Mouse (Mus musculus) hindbrain, postnatal 0 days (tissue): ENCODE measurements around the gene Cept1. TPM values are rescaled to one million over a fixed set of nuclear protein-coding genes. Genes with fewer than 3 reads are reported as not detected.

ENCODE experiments used
- ATAC-seq: fragments of 200-750 bp; cut with Nextera tagmentation; 2 replicates; pipeline ENCODE4 v1.8.0; 2017; ENCODE audit warnings: mild to moderate bottlenecking, moderate TSS enrichment, moderate library complexity
- DNase-seq: peaks from one replicate; pipeline ENCODE4 v3.0.0-alpha.2; 2015; ENCODE audit warnings: low spot score
- H3K27ac ChIP-seq: fragments of 300-500 bp; sonication (generic); 2 replicates; pipeline ENCODE4 v1.5.1; 2014; ENCODE audit warnings: mild to moderate bottlenecking
- H3K27me3 ChIP-seq: fragments of 300-500 bp; sonication (generic); 2 replicates; pipeline ENCODE4 v1.6.1; 2014; ENCODE audit warnings: low read length, mixed read lengths; ENCODE audit not compliant: insufficient read depth
- H3K36me3 ChIP-seq: fragments of 300-500 bp; sonication (generic); 2 replicates; pipeline ENCODE4 v1.6.1; 2014; ENCODE audit warnings: low read length, mixed read lengths; ENCODE audit not compliant: insufficient read depth
- H3K4me1 ChIP-seq: fragments of 300-500 bp; sonication (generic); 2 replicates; pipeline ENCODE4 v1.6.1; 2014; ENCODE audit warnings: antibody characterized with exemption, low read length, mixed read lengths; ENCODE audit not compliant: insufficient read depth
- H3K4me2 ChIP-seq: fragments of 300-500 bp; sonication (generic); 2 replicates; pipeline ENCODE4 v1.6.1; 2014; ENCODE audit warnings: low read depth, mild to moderate bottlenecking, low read length, moderate library complexity, mixed read lengths
- H3K4me3 ChIP-seq: fragments of 300-500 bp; sonication (generic); 2 replicates; pipeline ENCODE4 v1.5.1; 2014; ENCODE audit warnings: low read length
- H3K9ac ChIP-seq: fragments of 300-500 bp; sonication (generic); replicated peaks from 2 replicates; pipeline ENCODE4 v1.6.1; 2014; ENCODE audit warnings: mild to moderate bottlenecking, low read length, moderate library complexity, mixed read lengths
- H3K9me3 ChIP-seq: fragments of 300-500 bp; sonication (generic); 2 replicates; pipeline ENCODE4 v1.6.1; 2016; ENCODE audit warnings: low read length, mixed read lengths
- CTCF ChIP-seq: IDR thresholded peaks from 2 replicates; pipeline ENCODE4 v1.5.1; 2016; ENCODE audit warnings: antibody characterized with exemption, control low read depth, low read depth
- WGBS: fragments of 180-500 bp; shearing (Covaris S2); extraction: QIAGEN DNeasy Blood & Tissue Kit; methylation state at CpG from one replicate; pipeline ENCODE4 v1.1.7; 2014; 5-methylcytosine and 5-hydroxymethylcytosine counted together
- polyA plus RNA-seq: library from polyadenylated mRNA; unstranded; fragments of >200 nt; fragmentation: Nextera tagmentation; extraction: Ambion mirVana; gene quantifications from 2 replicates; pipeline ENCODE4 v1.2.1, GENCODE M21; 2015
- total RNA-seq: library from RNA; depleted of rRNA; stranded (reverse); fragments of >200 nt; gene quantifications from 2 replicates; pipeline ENCODE4 v1.2.3, GENCODE M21; 2014

Gene Cept1
- total and polyA plus RNA-seq, 2 experiments from 2014 or later: 32.5 to 36.0 TPM

DNA sequence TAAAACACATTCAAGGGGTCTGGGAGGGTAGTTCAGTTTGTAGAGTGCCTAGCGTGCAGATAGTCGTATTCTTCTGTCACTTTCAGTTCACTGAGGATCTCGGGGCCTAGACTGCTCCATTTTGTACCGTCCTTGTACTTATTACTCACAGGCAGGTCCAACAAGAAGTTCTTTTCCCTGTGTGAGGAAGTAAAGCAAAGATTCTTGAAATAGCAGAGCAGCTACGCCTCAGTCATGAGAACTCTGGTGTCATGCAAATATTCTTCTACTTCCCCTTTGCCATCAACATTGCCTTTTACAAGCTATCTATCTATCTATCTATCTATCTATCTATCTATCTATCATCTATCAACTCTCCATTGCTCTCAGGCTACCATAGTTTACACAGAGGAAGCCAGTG, 5.8 kb upstream of the Cept1 start:
- WGBS: 88% methylated on average over 5 of the region's 5 CpGs
- H3K9ac ChIP-seq: no peak overlapping the region
- H3K4me1 ChIP-seq: no peaks in the 10 kb centered on the region
- DNase-seq (no peak), ATAC-seq (no peak)
- no peak for TF ChIP-seq CTCF
- no peaks in the 10 kb centered on the region for H3K9me3 ChIP-seq
- H3K4me3 ChIP-seq: no peak overlapping the region
- H3K36me3 ChIP-seq: peaks cover 14% of the 10 kb centered on the region
- no peaks in the 10 kb centered on the region for H3K27me3 ChIP-seq
- no peak overlapping the region for H3K4me2 ChIP-seq
- H3K27ac ChIP-seq: no peak overlapping the region

DNA sequence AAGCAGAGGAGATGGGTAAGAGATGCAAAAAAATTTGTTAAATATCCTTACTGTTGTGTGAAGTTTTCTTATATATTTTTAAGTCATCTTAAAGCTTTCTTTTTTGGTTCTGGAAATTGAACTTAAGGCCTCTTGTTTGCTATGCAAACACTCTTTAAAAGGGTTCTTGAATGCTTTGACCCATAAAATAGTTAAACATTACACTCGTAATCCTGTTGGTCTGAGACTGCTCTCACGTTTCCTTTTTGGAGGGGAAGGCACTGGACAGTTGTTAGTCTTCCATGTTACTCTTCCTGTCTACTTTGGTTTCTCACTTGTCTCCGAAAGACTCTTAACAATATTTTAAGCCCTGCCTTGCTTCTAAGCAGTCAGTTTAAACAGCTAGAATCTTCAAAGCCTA, 1.4 kb upstream of the Cept1 start:
- H3K9ac ChIP-seq: no peak overlapping the region
- no peak for TF ChIP-seq CTCF
- ATAC-seq: no peak
- peak overlapping the region; percentile 81 for H3K4me2 ChIP-seq
- no peaks in the 10 kb centered on the region for H3K9me3 ChIP-seq
- 41% methylated on average over 3 of the region's 3 CpGs for WGBS
- no peak overlapping the region for H3K27ac ChIP-seq
- H3K4me3 ChIP-seq: peak overlapping the region; percentile 68
- H3K4me1 ChIP-seq: peaks cover 7% of the 10 kb centered on the region; the same call in 1 of the 2 replicates
- H3K36me3 ChIP-seq: peaks cover 5% of the 10 kb centered on the region
- no peaks in the 10 kb centered on the region for H3K27me3 ChIP-seq
- no peak for DNase-seq

DNA sequence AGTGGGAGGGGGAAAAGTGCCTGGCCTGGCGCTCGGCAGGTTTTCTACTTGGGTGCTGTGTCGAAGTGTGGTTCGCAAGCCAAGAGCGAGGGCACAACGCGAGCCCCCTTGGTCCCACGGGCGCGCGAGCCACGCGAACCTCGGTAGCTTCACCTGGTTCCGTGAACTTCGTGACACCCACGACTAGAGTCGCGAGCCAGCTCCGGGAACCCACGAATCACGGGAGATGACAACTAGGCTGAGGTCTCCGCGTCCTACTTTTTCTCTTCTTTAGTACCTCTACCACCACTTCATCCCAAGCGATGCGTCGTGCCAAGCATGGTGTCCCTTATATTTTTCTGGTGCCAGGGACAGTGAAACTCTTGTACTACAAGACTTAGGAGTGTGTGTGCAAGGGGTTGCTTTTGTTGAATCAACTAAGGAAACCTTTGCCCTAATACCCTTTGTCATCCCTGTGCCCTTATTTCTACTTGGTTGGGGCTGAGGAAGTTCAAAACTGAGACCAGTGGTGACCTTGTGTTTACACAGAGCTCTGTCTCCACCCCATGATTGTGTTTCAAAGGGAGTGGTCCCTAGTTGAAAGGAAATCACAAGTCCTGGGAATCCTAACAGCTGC, 430 bp upstream of the Cept1 start:
- H3K4me3 ChIP-seq: peak overlapping the region; percentile 68
- H3K27ac ChIP-seq: peak overlapping the region; percentile 94
- ATAC-seq (peak; percentile 55), DNase-seq (peak; percentile 26)
- H3K27me3 ChIP-seq: no peaks in the 10 kb centered on the region
- WGBS: under 1% methylated on average over 27 of the region's 27 CpGs
- H3K4me1 ChIP-seq: peaks cover 7% of the 10 kb centered on the region; the same call in 1 of the 2 replicates
- no peaks in the 10 kb centered on the region; the same call in 1 of the 2 replicates for H3K36me3 ChIP-seq
- TF ChIP-seq CTCF: no peak
- peak overlapping the region; percentile 81 for H3K4me2 ChIP-seq
- peak overlapping the region; percentile 77 for H3K9ac ChIP-seq
- H3K9me3 ChIP-seq: no peaks in the 10 kb centered on the region

DNA sequence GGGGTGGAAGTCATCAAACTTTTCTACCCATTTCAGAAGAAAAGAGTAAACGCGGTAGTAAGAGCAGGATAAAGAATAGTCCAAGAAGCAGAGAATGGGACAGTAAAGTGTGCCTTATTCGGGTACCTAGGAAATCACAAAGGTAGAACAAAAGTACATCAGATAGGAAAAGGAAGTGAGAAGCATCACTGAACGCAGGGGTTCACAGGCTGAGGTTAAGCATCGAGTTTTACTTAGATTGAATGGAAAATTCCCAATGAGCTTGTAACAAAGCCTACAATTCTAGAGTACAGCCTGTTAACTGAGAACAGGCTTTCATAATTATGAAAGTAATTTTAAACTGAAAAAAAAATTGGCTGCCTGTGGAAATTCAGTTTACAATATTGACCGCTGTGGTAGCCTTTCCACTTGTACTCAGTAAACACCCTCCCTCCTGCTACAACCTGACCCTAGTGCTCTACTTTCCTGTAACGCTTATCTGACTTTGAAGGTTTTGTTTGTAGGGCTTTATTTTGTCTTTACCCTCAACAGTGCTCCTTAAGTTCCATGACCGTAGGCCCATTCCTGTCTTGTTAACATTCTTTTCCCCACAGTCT, 2.8 kb downstream of the Cept1 start:
- Histone ChIP-seq H3K4me2 (no peak overlapping the region), H3K27me3 (no peaks in the 10 kb centered on the region), H3K36me3 (no peaks in the 10 kb centered on the region), H3K9ac (no peak overlapping the region), H3K9me3 (no peaks in the 10 kb centered on the region), H3K4me1 (peaks cover 7% of the 10 kb centered on the region; the same call in 1 of the 2 replicates), H3K4me3 (no peak overlapping the region), H3K27ac (no peak overlapping the region)
- 92% methylated on average over 8 of the region's 8 CpGs for WGBS
- ATAC-seq (no peak), DNase-seq (no peak)
- no peak for TF ChIP-seq CTCF

DNA sequence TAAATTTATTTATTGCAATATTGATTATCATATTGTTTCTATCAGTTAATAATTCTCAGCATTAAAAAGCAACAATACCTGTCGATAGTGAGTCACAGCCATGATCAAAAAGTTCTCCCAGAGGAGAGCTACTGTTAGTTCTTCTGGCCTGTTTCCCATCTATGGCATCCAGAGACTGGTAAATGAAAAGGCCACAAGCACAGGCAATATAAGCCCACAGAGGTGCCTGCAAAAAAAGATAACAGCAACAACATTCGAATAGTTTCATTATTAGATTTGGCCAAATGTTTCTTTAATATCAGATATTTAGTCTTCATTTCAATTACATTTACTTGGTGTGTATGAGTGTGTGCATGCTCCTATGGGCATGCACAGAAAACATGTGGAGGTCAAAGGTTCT, 14.3 kb downstream of the Cept1 start:
- Histone ChIP-seq H3K36me3 (no peaks in the 10 kb centered on the region), H3K27ac (no peak overlapping the region), H3K4me2 (no peak overlapping the region), H3K9ac (no peak overlapping the region), H3K4me3 (no peak overlapping the region), H3K27me3 (no peaks in the 10 kb centered on the region), H3K4me1 (no peaks in the 10 kb centered on the region), H3K9me3 (no peaks in the 10 kb centered on the region)
- no peak for TF ChIP-seq CTCF
- DNase-seq (no peak), ATAC-seq (no peak)
- WGBS: 86% methylated on average over 2 of the region's 2 CpGs

DNA sequence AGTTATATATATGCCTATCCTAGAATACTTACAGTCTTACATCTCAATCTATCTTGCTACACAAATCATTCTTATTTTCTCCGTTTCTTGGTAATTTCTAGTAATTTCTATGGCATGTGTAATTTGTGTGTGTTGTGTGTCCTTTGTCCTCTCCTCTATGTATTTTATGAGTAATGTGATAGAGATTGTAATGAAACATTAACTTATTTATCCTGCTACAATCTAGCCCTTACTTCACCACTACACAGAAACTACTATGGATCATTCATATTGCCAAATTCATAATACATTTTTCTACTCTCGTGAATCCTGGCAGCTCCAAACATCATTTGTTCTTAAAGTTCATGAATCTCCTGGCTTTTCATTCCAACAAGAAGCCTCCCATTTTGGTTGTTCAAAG, 19.6 kb downstream of the Cept1 start:
- no peak for TF ChIP-seq CTCF
- H3K4me1 ChIP-seq: no peaks in the 10 kb centered on the region
- H3K9me3 ChIP-seq: no peaks in the 10 kb centered on the region
- ATAC-seq: no peak
- no peak overlapping the region for H3K27ac ChIP-seq
- H3K27me3 ChIP-seq: no peaks in the 10 kb centered on the region
- no peaks in the 10 kb centered on the region for H3K36me3 ChIP-seq
- no peak overlapping the region for H3K4me3 ChIP-seq
- DNase-seq: no peak
- no peak overlapping the region for H3K9ac ChIP-seq
- H3K4me2 ChIP-seq: no peak overlapping the region
- WGBS: 94% methylated on average over 2 of the region's 2 CpGs

DNA sequence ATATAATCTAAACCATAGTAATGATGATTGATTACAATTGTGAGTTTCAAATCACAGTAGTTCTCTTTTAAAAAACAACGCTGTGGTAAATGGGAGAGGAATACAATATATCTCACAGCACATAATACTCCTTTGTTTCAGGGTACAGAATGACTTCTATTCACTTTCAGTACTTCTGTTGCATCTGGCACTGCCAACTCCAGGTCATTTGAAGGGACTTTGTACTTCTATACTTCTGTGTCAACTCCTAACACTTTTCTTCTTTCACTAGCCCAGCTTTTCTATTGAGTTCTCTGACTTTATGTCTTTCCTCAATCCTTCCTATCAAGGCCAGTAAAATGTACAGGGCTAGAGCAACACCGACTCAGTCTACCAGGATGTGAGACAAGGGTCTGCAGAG, 21.2 kb downstream of the Cept1 start:
- TF ChIP-seq CTCF: no peak
- ATAC-seq (no peak), DNase-seq (no peak)
- H3K36me3 ChIP-seq: no peaks in the 10 kb centered on the region
- H3K4me2 ChIP-seq: no peak overlapping the region
- H3K4me1 ChIP-seq: no peaks in the 10 kb centered on the region
- no peaks in the 10 kb centered on the region for H3K9me3 ChIP-seq
- no peak overlapping the region for H3K27ac ChIP-seq
- no peaks in the 10 kb centered on the region for H3K27me3 ChIP-seq
- H3K9ac ChIP-seq: no peak overlapping the region
- no peak overlapping the region for H3K4me3 ChIP-seq
- 79% methylated on average over 2 of the region's 2 CpGs for WGBS
